Mouse (Mus musculus) layer of hippocampus, adult 18-20 months (tissue): ENCODE data around the gene H2-Ab1. TPM values are rescaled to one million over a fixed set of nuclear protein-coding genes. Genes with fewer than 3 reads are reported as not detected.
"Not testable (repeated sequence)": the region's sequence is repeated elsewhere in the genome, so short reads cannot be mapped to it uniquely, and the experiment has no call there.

Experiments used
- DNase-seq, 2 experiments: peaks; one replicate each; pipeline ENCODE4 v3.0.0; 2022; ENCODE audit warnings: low spot score in 2 of 2
- total RNA-seq, 2 experiments: library from RNA; stranded (reverse); gene quantifications; 2 replicates each; pipeline ENCODE4 v1.2.3; 2021

H2-Ab1 gene
- total RNA-seq, 2 experiments from 2014 or later = 1.3 to 1.9 TPM

- no peak for DNase-seq
These were observed 48.9 kb downstream of the H2-Ab1 start for GRCm38 (mm10) chr17:34306407-34306806.

- DNase-seq = no peak
These were observed 49.7 kb downstream of the H2-Ab1 start for GRCm38 (mm10) chr17:34307216-34307615.

DNA sequence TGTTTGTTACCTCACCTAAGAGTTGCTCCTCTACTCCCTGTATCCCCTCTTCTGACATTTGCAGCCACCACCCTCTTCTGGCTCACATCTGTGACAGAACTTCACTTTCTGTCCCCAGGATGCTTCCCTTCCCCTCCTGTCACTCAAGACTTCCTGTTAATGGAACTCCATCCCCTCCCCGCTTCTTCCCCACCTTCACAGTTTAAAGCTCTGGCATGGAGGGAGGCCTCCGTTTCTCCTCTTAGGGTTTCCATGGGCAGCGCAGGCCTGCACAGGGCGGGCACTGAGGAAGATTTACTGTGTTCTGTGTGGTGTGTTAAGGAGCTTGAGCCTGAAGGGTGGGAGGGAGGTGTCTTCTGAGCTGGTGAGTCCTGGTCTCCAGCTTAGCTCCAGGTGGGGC is 50.7 kb downstream of the H2-Ab1 start:
- DNase-seq = no peak

DNA sequence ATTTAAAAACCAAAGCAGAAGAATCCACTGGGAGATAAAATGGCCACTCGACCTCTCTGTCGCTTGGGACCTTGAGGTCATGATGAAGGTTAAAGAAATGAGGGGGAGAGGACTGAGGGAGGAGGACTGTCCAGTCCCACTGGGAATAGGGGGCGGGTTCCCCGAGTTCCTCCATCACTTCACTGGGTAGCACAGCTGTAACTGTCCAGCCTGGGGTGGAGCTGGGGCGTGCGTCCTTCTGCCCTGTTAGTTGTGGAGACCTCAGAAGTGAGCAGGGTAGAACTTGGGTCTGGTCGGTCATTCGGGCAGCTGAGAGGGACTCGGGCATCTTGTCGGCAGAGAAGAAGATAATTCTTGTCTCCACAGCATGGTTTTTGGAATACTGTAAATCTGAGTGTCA is 51.7 kb downstream of the H2-Ab1 start:
- DNase-seq = no peak

- DNase-seq = peak; percentile 62 to 81
These were observed 52.3 kb downstream of the H2-Ab1 start for GRCm38 (mm10) chr17:34309683-34310385.

DNA sequence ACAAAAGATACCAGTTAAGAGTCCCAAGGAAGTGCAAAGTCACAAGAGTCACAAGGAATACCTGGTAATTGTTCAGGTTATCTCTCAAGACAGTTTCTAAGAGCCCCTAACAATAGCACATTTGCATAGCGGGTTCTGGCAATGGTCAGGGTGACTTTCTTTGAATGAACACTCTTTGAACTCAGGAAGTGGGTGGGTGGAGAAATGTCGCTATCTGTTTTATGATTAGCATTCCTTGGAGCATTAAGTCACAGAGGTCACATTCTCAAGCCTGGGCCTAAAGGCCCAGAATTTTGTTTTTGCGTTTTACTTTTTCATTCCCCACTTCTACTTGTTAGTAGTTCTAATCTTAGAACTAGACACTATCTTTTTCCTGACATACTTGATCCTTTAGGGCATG is 53.0 kb downstream of the H2-Ab1 start:
- not testable (repeated sequence) for DNase-seq

DNA sequence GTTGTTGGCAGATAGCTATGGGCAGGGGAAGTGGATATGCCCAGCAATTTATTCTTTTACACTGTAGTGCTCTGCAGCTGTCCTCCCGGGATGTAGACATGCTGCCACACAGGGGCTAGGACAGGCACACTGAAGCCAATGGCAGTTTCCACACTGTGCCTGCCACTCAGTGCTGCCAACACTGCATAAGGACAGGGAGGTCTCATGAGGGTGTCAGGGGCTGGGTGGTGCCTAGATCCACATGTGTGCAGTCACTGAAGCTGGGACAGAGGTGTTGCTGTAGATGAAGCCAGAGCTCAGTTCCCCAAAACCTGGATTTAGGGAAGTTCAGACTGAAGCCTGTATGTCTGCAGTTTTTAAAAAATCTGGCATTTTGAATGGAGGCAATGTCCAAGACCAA is 54.7 kb downstream of the H2-Ab1 start:
- no peak for DNase-seq

GRCm38 (mm10) chr17:34313393-34313792 is 55.9 kb downstream of the H2-Ab1 start:
- DNase-seq = peak; percentile 57 to 83

GRCm38 (mm10) chr17:34314286-34314685 is 56.8 kb downstream of the H2-Ab1 start:
- no peak for DNase-seq

DNA sequence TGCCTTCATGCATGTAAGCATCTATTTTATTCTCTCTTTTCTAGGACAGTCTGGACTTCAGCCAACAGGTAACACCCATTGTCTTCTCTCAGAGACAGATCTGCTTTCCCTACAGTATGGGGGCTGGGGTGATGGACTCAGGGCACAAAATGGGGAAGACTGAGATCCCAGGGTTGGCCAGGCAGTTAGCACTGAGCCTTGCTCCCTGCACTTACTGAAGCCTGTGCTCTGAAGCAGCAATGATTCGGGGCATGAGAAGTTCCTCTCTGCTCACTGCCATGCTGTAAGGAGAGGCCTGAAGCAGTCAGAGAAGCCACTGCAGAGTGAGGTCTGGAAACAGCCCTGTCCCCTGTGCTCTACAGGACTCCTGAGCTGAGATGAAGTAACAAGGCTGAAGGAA is 58.0 kb downstream of the H2-Ab1 start:
- DNase-seq = no peak

- DNase-seq = no peak
These were observed 59.2 kb downstream of the H2-Ab1 start for GRCm38 (mm10) chr17:34316697-34317096.

- DNase-seq = no peak
These were observed 59.8 kb downstream of the H2-Ab1 start for GRCm38 (mm10) chr17:34317275-34317674.

Other genes with a start within 250 kb of the H2-Ab1 start
- gene Ring1, start 233.0 kb upstream of the H2-Ab1 start, total RNA-seq = 10 to 100 TPM; 39.0 to 40.8 TPM
- 10 to 100 TPM; 59.7 to 63.9 TPM for gene H2-Ke6, start 229.6 kb upstream of the H2-Ab1 start, total RNA-seq
- gene Slc39a7, start 226.0 kb upstream of the H2-Ab1 start, total RNA-seq = 100 to 1,000 TPM in 1 of 2 experiments, 10 to 100 TPM in 1; 90.7 to 105 TPM
- gene Rxrb, start 225.9 kb upstream of the H2-Ab1 start, total RNA-seq = 10 to 100 TPM; 77.1 to 85.8 TPM
- 10 to 100 TPM; 22.5 to 23.4 TPM for gene Col11a2, start 218.3 kb upstream of the H2-Ab1 start, total RNA-seq
- gene H2-Oa, start 165.3 kb upstream of the H2-Ab1 start, total RNA-seq = not detected
- 10 to 100 TPM; 27.4 to 32.5 TPM for gene H2-DMa, start 138.1 kb upstream of the H2-Ab1 start, total RNA-seq
- gene Brd2, start 135.1 kb upstream of the H2-Ab1 start, total RNA-seq = 100 to 1,000 TPM; 184 to 185 TPM
- gene H2-DMb2, start 114.4 kb upstream of the H2-Ab1 start, total RNA-seq = 1 to 10 TPM; 1.3 to 1.6 TPM
- gene H2-DMb1, start 104.6 kb upstream of the H2-Ab1 start, total RNA-seq = 1 to 10 TPM; 3.2 to 3.8 TPM
- gene Tap1, start 70.1 kb upstream of the H2-Ab1 start, total RNA-seq = 1 to 10 TPM; 3.6 to 3.9 TPM
- 1 to 10 TPM; 2.1 to 3.7 TPM for gene Psmb9, start 69.9 kb upstream of the H2-Ab1 start, total RNA-seq
- gene Psmb8, start 60.0 kb upstream of the H2-Ab1 start, total RNA-seq = 1 to 10 TPM; 4.1 to 5.8 TPM
- gene Tap2, start 54.2 kb upstream of the H2-Ab1 start, total RNA-seq = 10 to 100 TPM in 1 of 2 experiments, 1 to 10 TPM in 1; 8.4 to 12.8 TPM
- gene H2-Ob, start 18.8 kb upstream of the H2-Ab1 start, total RNA-seq = under 1 TPM; 0.20 to 0.37 TPM
- gene H2-Aa, start 30.1 kb downstream of the H2-Ab1 start, total RNA-seq = 1 to 10 TPM; 1.3 to 1.4 TPM
- 1 to 10 TPM; 1.6 to 2.0 TPM for gene H2-Eb1, start 48.2 kb downstream of the H2-Ab1 start, total RNA-seq
- gene H2-Eb2, start 68.0 kb downstream of the H2-Ab1 start, total RNA-seq = not detected
- gene Btnl2, start 97.1 kb downstream of the H2-Ab1 start, total RNA-seq = under 1 TPM; 0.28 to 0.87 TPM
- gene Btnl1, start 119.4 kb downstream of the H2-Ab1 start, total RNA-seq = not detected
- gene BC051142, start 141.1 kb downstream of the H2-Ab1 start, total RNA-seq = 1 to 10 TPM; 2.1 to 4.5 TPM
- gene Btnl4, start 219.6 kb downstream of the H2-Ab1 start, total RNA-seq = not detected